Mouse (Mus musculus) CH12.LX (cell line): ENCODE results near the gene Tmc3. TPM values are rescaled to one million over a fixed set of nuclear protein-coding genes. Genes with fewer than 3 reads are reported as not detected.

Source experiments
- DNase-seq: peaks from one replicate; pipeline ENCODE4 v3.0.0-alpha.2; 2013; ENCODE audit errors: extremely low read depth
- H3K27ac ChIP-seq: 2 replicates; pipeline ENCODE4 v1.5.1; 2012; ENCODE audit warnings: low read depth, mild to moderate bottlenecking, control low read depth, moderate library complexity; ENCODE audit not compliant: insufficient read depth
- H3K27me3 ChIP-seq: replicated peaks from 2 replicates; pipeline ENCODE3; 2012; ENCODE audit warnings: inconsistent platforms
- H3K36me3 ChIP-seq, 2 experiments: replicated peaks in 1 of 2; 2 replicates each; pipeline versions ENCODE3 to v1.6.1; 2012; ENCODE audit warnings: inconsistent platforms in 1 of 2, low read length in 1 of 2, mild to moderate bottlenecking in 1 of 2, mixed read lengths in 1 of 2, moderate library complexity in 1 of 2; ENCODE audit not compliant: control insufficient read depth in 1 of 2, insufficient read depth in 1 of 2
- H3K4me1 ChIP-seq, 2 experiments: 2 replicates each; pipeline ENCODE4 v1.6.1; 2012; ENCODE audit warnings: inconsistent platforms in 1 of 2, moderate library complexity in 1 of 2; ENCODE audit not compliant: insufficient read depth in 2 of 2, control insufficient read depth in 1 of 2
- H3K4me2 ChIP-seq: 2 replicates; pipeline ENCODE4 v1.6.1; 2012; ENCODE audit warnings: low read depth, mild to moderate bottlenecking, control low read depth; ENCODE audit not compliant: poor library complexity, insufficient read depth, severe bottlenecking
- H3K4me3 ChIP-seq, 3 experiments: fragments of 150-350 bp in 1 of 3; sonication (generic) in 1 of 3; replicated peaks in 1 of 3; 2 replicates each; pipeline versions ENCODE3 to v1.5.1; 2011 to 2012; ENCODE audit warnings: low read depth in 2 of 3, low read length in 2 of 3, mild to moderate bottlenecking in 2 of 3, moderate library complexity in 2 of 3, control low read depth in 1 of 3, improper control_type of control experiment in 1 of 3, inconsistent platforms in 1 of 3, mixed read lengths in 1 of 3; ENCODE audit not compliant: poor library complexity in 1 of 3
- H3K79me2 ChIP-seq: replicated peaks from 2 replicates; pipeline ENCODE4 v1.6.1; 2012; ENCODE audit warnings: mild to moderate bottlenecking, moderate library complexity; ENCODE audit not compliant: control insufficient read depth, poor library complexity, insufficient read depth, severe bottlenecking; ENCODE audit errors: extremely low read depth
- H3K9ac ChIP-seq: 2 replicates; pipeline ENCODE4 v1.6.1; 2012; ENCODE audit warnings: low read depth, mild to moderate bottlenecking, control low read depth, moderate library complexity; ENCODE audit not compliant: insufficient read depth
- H3K9me3 ChIP-seq: replicated peaks from 2 replicates; pipeline ENCODE3; 2012; ENCODE audit warnings: low read length, inconsistent platforms, mixed read lengths
- CTCF ChIP-seq, 2 experiments: IDR thresholded peaks in 1 of 2; conservative IDR thresholded peaks in 1 of 2; 2 replicates each; pipeline ENCODE4 v1.5.1; 2011 to 2012; ENCODE audit warnings: low read depth in 2 of 2, low read length in 2 of 2, improper control_type of control experiment in 1 of 2, inconsistent platforms in 1 of 2, mild to moderate bottlenecking in 1 of 2, moderate library complexity in 1 of 2
- EP300 ChIP-seq: IDR thresholded peaks from 2 replicates; pipeline ENCODE4 v1.6.1; 2011; ENCODE audit warnings: low read length, improper control_type of control experiment
- JUN ChIP-seq: IDR thresholded peaks from 2 replicates; pipeline ENCODE4 v1.6.1; 2011; ENCODE audit warnings: low read depth, mild to moderate bottlenecking, low read length, improper control_type of control experiment, moderate library complexity; ENCODE audit not compliant: insufficient read depth
- JUND ChIP-seq: conservative IDR thresholded peaks from 2 replicates; pipeline ENCODE4 v1.6.1; 2011; ENCODE audit warnings: low read depth, low read length, improper control_type of control experiment
- KAT2A ChIP-seq: IDR thresholded peaks from 2 replicates; pipeline ENCODE4 v1.6.1; 2012; ENCODE audit warnings: low read length, improper control_type of control experiment, inconsistent platforms; ENCODE audit not compliant: insufficient replicate concordance
- MAFK ChIP-seq: IDR thresholded peaks from 2 replicates; pipeline ENCODE4 v1.6.1; 2011; ENCODE audit warnings: low read length, improper control_type of control experiment; ENCODE audit not compliant: insufficient replicate concordance
- MAX ChIP-seq: IDR thresholded peaks from 2 replicates; pipeline ENCODE4 v1.6.1; 2011; ENCODE audit warnings: low read length, improper control_type of control experiment
- MAZ ChIP-seq: IDR thresholded peaks from 2 replicates; pipeline ENCODE4 v1.6.1; 2012; ENCODE audit warnings: low read depth, mild to moderate bottlenecking, inconsistent platforms, low read length, improper control_type of control experiment, moderate library complexity
- MEF2A ChIP-seq: IDR thresholded peaks from 2 replicates; pipeline ENCODE4 v1.6.1; 2014; ENCODE audit warnings: low read depth, mild to moderate bottlenecking, inconsistent platforms, low read length, improper control_type of control experiment, borderline replicate concordance
- MXI1 ChIP-seq: IDR thresholded peaks from 2 replicates; pipeline ENCODE4 v1.6.1; 2011; ENCODE audit warnings: mild to moderate bottlenecking, low read depth, low read length, improper control_type of control experiment
- MYC ChIP-seq: IDR thresholded peaks from 2 replicates; pipeline ENCODE4 v1.6.1; 2011; ENCODE audit warnings: low read depth, mild to moderate bottlenecking, improper control_type of control experiment, low read length
- NELFE ChIP-seq: IDR thresholded peaks from 2 replicates; pipeline ENCODE4 v1.6.1; 2011; ENCODE audit warnings: low read depth, low read length, improper control_type of control experiment
- POLR2A ChIP-seq: IDR thresholded peaks from 2 replicates; pipeline ENCODE4 v1.6.1; 2011; ENCODE audit warnings: low read depth, mild to moderate bottlenecking, improper control_type of control experiment, low read length
- POLR2AphosphoS2 ChIP-seq: IDR thresholded peaks from 2 replicates; pipeline ENCODE4 v1.6.1; 2011; ENCODE audit warnings: low read depth, low read length, improper control_type of control experiment
- RAD21 ChIP-seq: IDR thresholded peaks from 2 replicates; pipeline ENCODE4 v1.6.1; 2011; ENCODE audit warnings: low read depth, mild to moderate bottlenecking, low read length, improper control_type of control experiment, moderate library complexity
- SMC3 ChIP-seq: IDR thresholded peaks from 2 replicates; pipeline ENCODE4 v1.6.1; 2011; ENCODE audit warnings: low read depth, low read length, improper control_type of control experiment
- USF2 ChIP-seq: conservative IDR thresholded peaks from 2 replicates; pipeline ENCODE4 v1.6.1; 2011; ENCODE audit warnings: low read depth, low read length, improper control_type of control experiment
- ZC3H11A ChIP-seq: IDR thresholded peaks from 2 replicates; pipeline ENCODE4 v1.6.1; 2012; ENCODE audit warnings: low read depth, mild to moderate bottlenecking, inconsistent platforms, low read length, improper control_type of control experiment
- ZMIZ1 ChIP-seq: IDR thresholded peaks from 2 replicates; pipeline ENCODE4 v1.6.1; 2012; ENCODE audit warnings: low read depth, mild to moderate bottlenecking, inconsistent platforms, low read length, improper control_type of control experiment
- dilution Hi-C: fragments of 300-500 bp; cut with MboI; formaldehyde crosslinking; loops from 2 replicates; pipeline ENCODE4 v1.14.3; 2020; ENCODE audit warnings: low sequenced_read_pairs; ENCODE audit not compliant: extremely low pct_unique_long_range_greater_than_20kb, extremely low pct_ligation_motif_present
- in situ Hi-C: fragments of 300-500 bp; cut with MboI; formaldehyde crosslinking; loops from 3 replicates; pipeline ENCODE4 v1.14.3; 2019; ENCODE audit warnings: low sequenced_read_pairs, low pct_ligation_motif_present, low pct_unique_long_range_greater_than_20kb, mixed read lengths
- polyA plus RNA-seq: library from polyadenylated mRNA; unstranded; fragments of >175 nt; gene quantifications from 2 replicates; pipeline ENCODE4 v1.2.1, GENCODE M21; 2012; ENCODE audit warnings: low read depth; ENCODE audit not compliant: insufficient read length
- total RNA-seq, 2 experiments: library from RNA; depleted of rRNA; stranded (reverse); fragments of 300-350 nt in 1 of 2; fragments of >200 nt in 1 of 2; gene quantifications; 2 replicates each; pipeline ENCODE4 v1.2.3; 2012 to 2014

The Tmc3 gene
- total and polyA plus RNA-seq, 3 experiments = 1.2 to 3.0 (median 2.2) TPM

GRCm38 (mm10) chr7:83604180-83604944 is 19.6 kb downstream of the Tmc3 start:
- Histone ChIP-seq H3K27me3 (no peaks in the 10 kb centered on the region), H3K27ac (no peak overlapping the region), H3K9ac (no peak overlapping the region), H3K4me3 (no peak overlapping the region), H3K36me3 (peaks cover 0 to 56% of the 10 kb centered on the region in 2 experiments), H3K4me2 (no peak overlapping the region), H3K9me3 (no peaks in the 10 kb centered on the region), H3K4me1 (peaks cover 11 to 41% of the 10 kb centered on the region in 2 experiments), H3K79me2 (no peaks in the 10 kb centered on the region)
- TF ChIP-seq SMC3 = no peak
- no peak for TF ChIP-seq MXI1
- TF ChIP-seq USF2 = no peak
- no peak for TF ChIP-seq MEF2A
- TF ChIP-seq KAT2A = no peak
- TF ChIP-seq EP300 = no peak
- no peak for TF ChIP-seq POLR2AphosphoS2
- TF ChIP-seq NELFE = no peak
- no peak for TF ChIP-seq MAX
- TF ChIP-seq ZC3H11A = no peak
- no peak for TF ChIP-seq JUND
- TF ChIP-seq MAFK = no peak
- no peak for TF ChIP-seq MAZ
- TF ChIP-seq CTCF (conservative IDR thresholded peaks at IDR 0.05 in 1 of 2, IDR thresholded peaks at IDR 0.05 in 1 of 2; ENCODE audit: low read depth in 2 of 2, low read length in 2 of 2) = no peak
- TF ChIP-seq RAD21 = no peak
- no peak for TF ChIP-seq ZMIZ1
- no peak for TF ChIP-seq JUN
- in situ Hi-C loops (loop anchor here (5.0 kb wide), 1 partner anchor 37 kb away; no protein-coding TSS in a partner anchor), dilution Hi-C loops (no loop called here)
- no peak for DNase-seq

- no peak overlapping the region for H3K27ac ChIP-seq
- no peaks in the 10 kb centered on the region for H3K9me3 ChIP-seq
- peaks cover 2 to 71% of the 10 kb centered on the region in 2 experiments for H3K36me3 ChIP-seq
- H3K4me1 ChIP-seq = peaks cover 6 to 40% of the 10 kb centered on the region in 2 experiments
- no peak overlapping the region for H3K4me3 ChIP-seq
- no peaks in the 10 kb centered on the region for H3K79me2 ChIP-seq
- TF ChIP-seq POLR2A = no peak
- TF ChIP-seq MXI1 = no peak
- no peak for TF ChIP-seq MYC
- no peak for TF ChIP-seq SMC3
- no peak overlapping the region for H3K4me2 ChIP-seq
- H3K9ac ChIP-seq = no peak overlapping the region
- dilution Hi-C loops = no loop called here
- no peak for DNase-seq
- H3K27me3 ChIP-seq = no peaks in the 10 kb centered on the region
- in situ Hi-C loops = no loop called here
These were observed 22.1 kb downstream of the Tmc3 start for GRCm38 (mm10) chr7:83606796-83607195.
